Mouse (Mus musculus): ENCODE results near the gene Gm49711.

Gene Gm49711

DNA sequence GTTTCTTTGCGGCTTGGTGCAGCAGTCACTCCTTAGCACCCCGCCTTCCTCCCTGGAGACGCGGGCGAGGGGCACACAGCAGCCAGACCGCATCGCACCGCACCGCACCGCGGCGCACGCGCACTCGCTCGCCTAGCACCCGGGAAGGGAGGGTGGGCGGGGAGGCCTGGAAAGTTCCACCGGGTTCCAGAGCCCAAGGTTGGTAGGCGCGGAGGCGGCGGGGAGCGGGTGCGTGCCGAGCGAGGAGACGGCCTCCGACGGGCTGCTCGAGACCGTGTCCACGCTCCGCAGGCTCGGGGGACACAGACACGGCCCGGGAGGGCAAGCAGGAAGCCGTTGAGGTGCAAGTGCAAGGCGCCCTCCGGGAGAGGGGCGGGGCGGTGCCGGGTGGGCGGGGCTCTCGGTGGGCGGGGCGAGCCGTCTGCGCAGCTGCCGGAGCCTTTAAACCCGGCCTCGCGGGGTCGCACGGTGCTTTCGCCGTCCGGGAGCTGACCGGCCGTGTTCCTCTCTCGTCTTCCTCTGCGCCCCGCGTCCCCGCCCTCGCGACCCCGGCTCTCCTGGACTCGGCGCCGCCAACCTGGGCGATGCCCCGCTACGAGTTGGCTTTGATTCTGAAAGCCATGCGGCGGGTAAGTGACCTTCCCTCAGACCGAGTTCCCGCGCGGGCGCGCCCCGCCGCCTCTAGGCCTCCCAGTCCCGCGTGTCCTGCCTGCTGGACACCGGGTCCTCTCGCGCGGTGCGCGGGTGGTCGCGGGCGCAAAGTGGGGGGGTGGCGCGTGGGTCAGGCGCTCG lies at the start of gene Gm49711, which contains the start of the genes Mrps6 and Slc5a3:
Gene Gm49711, plus strand, starts transcription at position 465 of the 792 bp plus-strand sequence.
Gene Mrps6, plus strand, starts transcription at position 419 of the 792 bp plus-strand sequence.
Gene Slc5a3, plus strand, starts transcription at position 471 of the 792 bp plus-strand sequence.
- in situ Hi-C loops (cut with MboI; ENCODE audit: low pct_unique_long_range_greater_than_20kb in 1 of 2, low sequenced_read_pairs in 2 of 2, unreplicated experiment in 1 of 2) = no loop called here

DNA sequence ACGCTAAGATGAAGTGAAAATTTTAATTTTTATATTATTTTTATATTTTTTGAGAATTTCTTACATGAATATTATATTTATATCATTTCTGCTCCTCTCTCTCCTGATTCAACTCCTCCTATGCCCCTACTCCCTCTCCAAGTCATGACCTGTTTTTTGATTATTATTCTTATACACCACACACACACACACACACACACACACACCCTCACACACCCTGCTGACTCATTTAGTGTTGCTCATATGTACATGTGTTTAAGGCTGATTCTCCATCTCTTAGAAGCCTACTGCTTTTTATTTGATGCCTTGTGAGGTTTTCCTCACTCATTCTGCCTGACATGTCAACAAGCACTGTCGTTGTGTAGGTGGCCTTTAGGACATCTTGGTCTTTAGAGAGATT lies 48.5 kb upstream of the Gm49711 start:
- in situ Hi-C loops (cut with MboI; ENCODE audit: low pct_unique_long_range_greater_than_20kb in 1 of 2, low sequenced_read_pairs in 2 of 2, unreplicated experiment in 1 of 2) = no loop called here

DNA sequence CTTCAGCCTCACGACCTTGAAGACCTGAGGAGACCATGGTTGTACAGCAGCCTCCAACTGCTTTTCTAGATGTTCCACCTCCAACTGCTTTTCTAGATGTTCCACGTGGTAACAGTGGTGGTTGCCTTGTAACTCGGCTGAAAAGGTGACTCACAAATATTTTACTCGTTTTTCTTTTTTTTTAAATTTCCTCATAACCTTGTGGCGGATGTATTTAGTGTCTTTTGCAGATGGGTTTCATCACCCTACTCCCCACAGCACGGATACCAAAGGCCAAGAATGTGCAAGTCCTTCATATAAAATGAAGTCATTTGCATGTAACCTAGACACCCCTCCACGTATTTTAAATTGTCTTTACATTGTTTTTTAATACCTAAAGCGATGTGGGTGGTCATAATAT lies 41.3 kb upstream of the Gm49711 start:
- in situ Hi-C loops (cut with MboI; ENCODE audit: low pct_unique_long_range_greater_than_20kb in 1 of 2, low sequenced_read_pairs in 2 of 2, unreplicated experiment in 1 of 2) = no loop called here

DNA sequence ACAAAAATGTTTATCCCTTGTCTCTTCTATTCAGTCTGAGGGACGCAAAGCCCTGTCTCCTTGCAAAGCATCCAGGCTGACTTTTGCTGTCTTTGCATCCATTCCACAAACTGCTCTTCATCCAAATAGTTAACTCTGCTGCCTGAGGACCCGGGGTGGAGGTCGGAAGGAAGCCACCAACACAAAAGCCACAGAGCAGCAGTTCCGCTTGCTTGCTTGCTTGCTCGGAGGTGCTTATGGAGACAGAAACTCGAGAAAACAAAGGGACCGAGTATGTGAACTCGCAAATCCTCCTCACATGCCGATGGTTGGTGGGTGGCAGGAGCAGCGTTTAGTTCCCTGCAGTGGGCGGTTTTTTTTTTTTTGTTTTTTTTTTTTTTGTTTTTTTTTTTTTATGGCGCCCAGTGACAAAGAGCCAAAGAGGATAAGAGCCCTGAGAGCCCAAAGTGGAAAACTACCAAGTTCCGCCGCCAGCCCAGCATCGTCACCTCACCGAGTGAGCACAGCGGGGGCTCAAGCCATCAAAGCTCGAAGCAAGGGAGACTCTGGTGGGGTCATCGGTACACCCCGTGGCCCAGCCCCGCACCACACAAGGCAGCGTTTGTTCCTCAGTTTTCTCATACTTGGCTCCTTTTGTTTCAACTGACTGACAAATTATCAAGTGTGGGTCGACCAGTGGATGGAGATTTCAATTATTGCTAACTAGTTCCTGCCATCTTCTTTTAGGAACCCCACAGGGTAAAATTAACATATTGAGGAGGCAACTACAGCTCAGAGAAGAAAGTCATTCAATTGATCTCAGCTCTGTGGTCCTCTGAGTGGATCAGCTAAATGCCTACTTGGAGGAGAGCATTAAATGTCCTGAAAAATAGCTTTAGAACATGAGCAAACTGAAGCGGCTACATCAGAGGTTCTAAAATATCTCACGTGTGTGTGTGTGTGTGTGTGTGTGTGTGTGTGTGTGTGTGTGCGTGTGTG lies 38.7 kb upstream of the Gm49711 start:
- in situ Hi-C loops (cut with MboI; ENCODE audit: low pct_unique_long_range_greater_than_20kb in 1 of 2, low sequenced_read_pairs in 2 of 2, unreplicated experiment in 1 of 2) = no loop called here

DNA sequence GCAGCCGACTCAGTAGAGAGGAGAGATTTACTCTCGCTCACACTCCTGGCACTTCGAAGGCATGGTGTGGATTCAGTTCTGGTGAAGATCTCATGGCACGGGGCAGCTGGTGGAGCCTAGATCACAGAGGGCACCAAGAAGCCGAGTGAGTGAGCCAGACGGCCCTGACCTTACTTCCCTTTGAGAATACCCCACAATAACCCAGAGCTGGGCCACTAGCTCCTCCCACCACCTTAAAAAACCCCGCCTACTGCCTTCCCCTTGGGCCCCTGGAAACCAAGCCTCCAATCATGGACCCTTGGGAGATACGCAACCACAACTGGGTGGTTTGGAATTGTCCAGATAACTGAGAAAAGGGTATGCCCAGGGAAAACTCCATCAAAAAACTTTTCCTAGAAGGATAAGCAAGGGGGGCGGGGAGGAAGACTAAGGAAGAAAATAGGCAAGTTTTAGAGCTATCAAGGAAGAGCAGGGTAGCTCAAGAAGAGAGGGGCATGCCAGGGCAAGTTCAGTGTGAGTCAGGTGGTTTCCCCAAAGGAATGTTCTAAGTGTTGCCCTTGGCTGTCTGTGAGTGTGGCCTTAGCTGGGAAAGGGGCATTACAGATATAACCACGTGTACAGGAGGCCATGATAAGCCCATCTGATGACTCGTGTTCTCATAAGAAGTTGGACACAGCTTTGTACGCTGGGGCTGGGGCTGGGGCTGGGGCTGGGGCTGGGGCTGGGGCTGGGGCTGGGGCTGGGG lies 36.3 kb upstream of the Gm49711 start:
- in situ Hi-C loops (cut with MboI; ENCODE audit: low pct_unique_long_range_greater_than_20kb in 1 of 2, low sequenced_read_pairs in 2 of 2, unreplicated experiment in 1 of 2) = no loop called here

- in situ Hi-C loops (cut with MboI; ENCODE audit: low pct_unique_long_range_greater_than_20kb in 1 of 2, low sequenced_read_pairs in 2 of 2, unreplicated experiment in 1 of 2) = no loop called here
Measured at GRCm38 (mm10) chr16:92022494-92023283, 35.4 kb upstream of the Gm49711 start.

DNA sequence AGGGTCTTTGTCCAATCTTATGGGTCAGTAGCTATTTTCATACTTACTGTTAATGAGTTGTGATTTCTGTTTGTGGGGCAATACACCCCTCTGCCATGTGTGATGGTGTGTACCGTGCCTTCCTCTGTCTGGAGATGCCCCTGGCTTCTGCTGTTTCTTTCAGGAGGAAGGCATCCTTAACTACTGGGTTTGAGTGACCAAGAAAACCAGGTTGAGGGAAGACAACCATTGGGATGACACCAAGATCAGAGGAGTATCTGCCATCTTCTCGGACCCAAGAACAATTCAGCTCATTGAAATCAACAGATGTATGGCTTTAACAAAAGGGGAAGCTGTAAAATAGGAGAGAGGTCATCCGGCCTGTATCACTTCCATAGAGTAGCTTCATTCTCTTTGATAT lies 24.8 kb upstream of the Gm49711 start:
- in situ Hi-C loops (cut with MboI; ENCODE audit: low pct_unique_long_range_greater_than_20kb in 1 of 2, low sequenced_read_pairs in 2 of 2, unreplicated experiment in 1 of 2) = no loop called here

DNA sequence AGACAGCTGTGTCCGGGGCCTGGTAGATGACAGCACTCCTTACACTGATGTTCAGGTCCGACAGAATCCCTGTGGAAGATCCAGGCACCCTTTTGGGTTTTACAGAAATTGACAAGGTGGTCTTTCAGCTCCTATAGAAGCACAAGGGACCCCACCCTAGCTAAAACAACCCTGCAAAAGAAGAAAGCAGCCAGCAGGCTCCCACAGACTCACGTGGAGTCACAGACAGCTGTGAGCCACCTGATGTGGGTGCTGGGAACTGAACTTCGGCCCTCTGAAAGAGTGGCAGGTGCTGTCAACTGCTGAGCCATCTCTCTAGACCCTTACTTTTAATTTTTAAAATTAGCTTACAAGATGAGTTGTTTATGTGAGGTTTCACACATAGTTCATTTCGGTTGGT lies 23.4 kb upstream of the Gm49711 start:
- in situ Hi-C loops (cut with MboI; ENCODE audit: low pct_unique_long_range_greater_than_20kb in 1 of 2, low sequenced_read_pairs in 2 of 2, unreplicated experiment in 1 of 2) = no loop called here

DNA sequence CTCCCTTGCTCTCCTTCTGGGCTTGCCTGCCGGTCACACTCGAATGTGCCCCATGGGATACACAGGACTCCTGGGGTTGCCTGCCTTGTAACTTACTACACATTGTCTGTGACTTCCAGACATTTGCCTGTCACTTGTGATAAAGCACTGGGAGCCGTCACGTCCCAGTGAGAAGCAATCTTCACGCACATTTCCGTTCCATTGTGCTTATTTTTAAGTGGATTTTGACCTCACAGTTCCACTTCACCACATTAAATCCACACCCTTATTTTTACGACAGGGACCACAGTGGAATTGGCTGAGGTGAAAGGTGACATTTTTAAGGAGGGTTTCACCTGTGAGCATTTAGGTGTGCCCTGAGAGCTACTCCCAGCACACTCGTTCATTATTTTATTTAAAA lies 21.4 kb upstream of the Gm49711 start:
- in situ Hi-C loops (cut with MboI; ENCODE audit: low pct_unique_long_range_greater_than_20kb in 1 of 2, low sequenced_read_pairs in 2 of 2, unreplicated experiment in 1 of 2) = no loop called here

DNA sequence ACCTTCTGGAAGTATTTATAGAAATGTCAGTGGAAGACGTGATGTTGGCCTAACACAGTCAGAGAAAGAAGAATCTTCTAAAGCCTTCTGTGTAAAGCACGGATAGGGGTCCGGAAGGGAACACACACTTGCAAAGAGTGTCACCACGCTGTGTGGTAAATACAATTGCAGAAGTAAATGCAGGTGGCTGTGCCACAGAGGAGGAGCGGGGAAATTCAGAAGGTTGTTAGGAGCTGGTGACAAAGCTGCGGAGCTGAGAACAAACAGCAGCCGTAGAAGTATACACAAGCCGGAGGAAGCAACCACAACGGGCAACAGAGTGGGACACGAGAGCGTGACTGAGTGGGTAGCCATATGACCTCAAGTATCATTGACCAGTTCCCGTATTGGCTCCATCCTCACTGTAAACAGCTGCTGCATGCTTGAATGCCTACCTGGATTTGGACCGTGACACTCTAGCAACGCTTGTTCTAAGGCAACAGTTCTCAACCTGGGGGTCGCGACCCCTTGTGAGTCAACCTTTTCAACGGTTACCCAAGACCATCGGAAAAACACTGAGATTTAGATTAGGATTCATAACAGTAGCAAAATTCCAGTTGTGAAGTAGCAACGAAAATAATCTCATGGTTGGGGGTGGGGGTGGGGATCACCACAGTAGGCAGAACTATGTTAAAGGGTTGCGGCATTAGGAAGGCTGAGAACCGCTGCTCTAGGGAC lies 20.1 kb upstream of the Gm49711 start:
- in situ Hi-C loops (cut with MboI; ENCODE audit: low pct_unique_long_range_greater_than_20kb in 1 of 2, low sequenced_read_pairs in 2 of 2, unreplicated experiment in 1 of 2) = no loop called here

GRCm38 (mm10) chr16:92039421-92039820 lies 18.7 kb upstream of the Gm49711 start:
- in situ Hi-C loops (cut with MboI; ENCODE audit: low pct_unique_long_range_greater_than_20kb in 1 of 2, low sequenced_read_pairs in 2 of 2, unreplicated experiment in 1 of 2) = no loop called here

GRCm38 (mm10) chr16:92039966-92040365 lies 18.1 kb upstream of the Gm49711 start:
- in situ Hi-C loops (cut with MboI; ENCODE audit: low pct_unique_long_range_greater_than_20kb in 1 of 2, low sequenced_read_pairs in 2 of 2, unreplicated experiment in 1 of 2) = no loop called here

DNA sequence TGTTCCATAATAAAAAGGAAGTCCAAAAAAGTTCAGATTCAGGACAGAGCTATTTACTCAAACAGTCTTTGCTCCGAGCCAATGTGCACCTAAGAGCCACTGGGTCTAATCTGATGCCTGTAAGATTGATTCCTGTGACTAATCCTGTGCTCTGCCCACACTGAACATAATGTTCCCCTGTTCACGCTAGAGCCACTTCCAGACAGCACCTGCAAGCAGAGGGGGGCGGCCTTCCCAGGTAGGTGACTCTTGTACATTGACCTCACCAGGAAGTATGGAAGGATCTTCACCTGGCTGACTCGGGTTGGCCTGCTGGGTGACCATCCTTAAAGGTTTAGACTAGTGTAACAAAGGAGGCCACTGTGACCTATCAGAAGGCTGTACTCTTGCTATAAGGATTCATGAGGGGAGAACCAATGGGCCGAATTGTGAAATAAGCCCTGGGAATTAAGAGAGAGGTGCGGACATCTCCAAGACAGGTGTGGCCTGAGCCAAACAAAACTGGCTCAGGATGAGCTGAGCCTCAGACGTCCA lies 6.3 kb upstream of the Gm49711 start:
- in situ Hi-C loops (cut with MboI; ENCODE audit: low pct_unique_long_range_greater_than_20kb in 1 of 2, low sequenced_read_pairs in 2 of 2, unreplicated experiment in 1 of 2) = no loop called here

DNA sequence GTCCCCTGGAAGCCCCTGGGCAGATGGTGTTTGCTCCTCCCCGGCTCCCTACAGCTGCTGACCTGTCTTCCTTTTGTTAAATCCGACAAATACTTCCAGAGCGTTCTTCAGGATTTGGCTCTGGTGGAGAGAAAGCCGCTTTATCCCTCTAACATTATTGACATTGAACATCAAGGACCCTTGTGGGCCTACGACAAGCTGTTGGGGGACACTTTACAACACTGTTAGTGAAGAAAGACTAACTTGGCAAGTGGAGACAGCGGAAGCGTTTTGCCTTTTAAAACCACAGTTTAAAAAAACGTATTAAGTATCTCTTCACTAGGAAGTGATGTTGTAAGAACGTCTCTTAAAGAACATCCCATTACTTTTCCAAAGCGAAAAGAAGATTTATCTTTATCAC lies 5.5 kb upstream of the Gm49711 start:
- in situ Hi-C loops (cut with MboI; ENCODE audit: low pct_unique_long_range_greater_than_20kb in 1 of 2, low sequenced_read_pairs in 2 of 2, unreplicated experiment in 1 of 2) = no loop called here

GRCm38 (mm10) chr16:92056711-92057110 lies 1.4 kb upstream of the Gm49711 start:
- in situ Hi-C loops (cut with MboI; ENCODE audit: low pct_unique_long_range_greater_than_20kb in 1 of 2, low sequenced_read_pairs in 2 of 2, unreplicated experiment in 1 of 2) = no loop called here

DNA sequence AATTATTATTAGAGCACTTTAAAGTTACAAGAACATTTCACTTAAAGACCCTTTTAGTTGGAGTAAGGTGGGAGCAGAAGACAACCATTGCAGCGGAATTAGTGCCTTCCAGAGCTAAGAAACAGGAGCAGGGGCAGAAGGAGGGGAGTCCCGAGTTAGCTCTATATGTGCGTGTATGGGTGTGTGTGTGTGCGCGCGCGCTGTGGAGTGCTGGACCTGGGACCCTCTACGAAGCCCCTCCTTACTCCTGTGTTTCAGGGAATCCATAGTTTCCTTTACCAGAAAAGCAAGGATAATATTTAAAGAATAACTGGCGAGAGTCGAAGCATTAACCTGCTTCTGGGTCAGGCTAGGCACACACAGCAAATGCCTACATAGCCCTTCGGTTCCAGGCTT lies 662 bp upstream of the Gm49711 start:
- in situ Hi-C loops (cut with MboI; ENCODE audit: low pct_unique_long_range_greater_than_20kb in 1 of 2, low sequenced_read_pairs in 2 of 2, unreplicated experiment in 1 of 2) = no loop called here
